Mouse (Mus musculus) kidney, postnatal 4 days (tissue): ENCODE results near the gene Gper1.
A peak's percentile ranks its signal among the peaks of the same experiment; 100 is the strongest.

Experiments used
- DNase-seq, 2 experiments: peaks; one replicate each; pipeline ENCODE4 v3.0.0; 2021; ENCODE audit warnings: mixed read lengths in 2 of 2

Gene Gper1

DNA sequence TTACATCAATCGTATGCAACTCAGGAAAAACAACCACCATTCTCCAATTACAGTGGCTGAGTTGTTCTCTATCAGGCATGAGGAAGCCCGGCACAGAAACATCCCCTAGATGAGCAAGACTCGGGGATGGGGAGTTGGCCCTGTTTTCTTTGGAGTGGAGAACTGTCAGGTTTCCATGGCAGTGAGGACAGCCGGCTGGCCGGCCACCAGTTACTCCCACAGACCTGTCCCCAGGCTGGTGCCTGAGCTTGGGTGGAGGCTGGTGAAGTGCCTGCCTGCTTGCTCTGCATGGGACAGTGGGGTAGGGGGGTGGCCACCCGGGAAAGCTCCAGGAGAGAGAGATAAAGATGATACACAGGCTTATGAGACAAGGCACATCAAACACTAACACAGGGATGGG, 25.1 kb downstream of the Gper1 start:
- peak in 1 of 2 experiments; percentile 42 for DNase-seq

DNA sequence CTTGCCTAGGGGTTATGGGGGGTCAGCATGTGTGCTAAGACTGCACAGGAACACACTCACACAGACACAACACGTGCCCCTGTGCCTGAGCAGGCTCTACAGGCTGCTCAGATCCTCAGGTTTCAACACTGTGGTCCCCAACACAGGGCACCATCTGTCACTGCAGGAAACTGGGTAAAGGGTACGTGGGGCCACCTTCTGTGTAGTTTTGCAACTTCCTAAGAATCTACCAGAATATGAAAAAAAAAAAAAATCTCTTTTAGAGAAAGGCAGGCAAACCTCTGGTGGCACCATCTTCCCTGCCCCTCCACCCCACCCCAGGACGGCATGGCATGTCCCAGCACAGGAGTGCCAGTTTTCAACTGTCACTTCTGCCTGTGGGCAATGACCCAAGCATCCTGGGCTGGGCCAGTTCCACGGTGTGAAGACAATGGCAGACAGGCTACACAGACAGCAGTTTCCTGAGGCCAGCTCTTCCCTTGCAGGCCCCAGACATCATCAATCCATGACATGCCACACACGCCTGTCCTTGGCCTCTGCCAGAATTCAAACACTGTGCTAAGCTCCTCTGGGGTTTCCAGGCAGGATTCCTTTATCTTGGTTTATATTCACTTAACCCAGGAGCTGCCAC, 26.3 kb downstream of the Gper1 start:
- DNase-seq: peak in 1 of 2 experiments; percentile 52

DNA sequence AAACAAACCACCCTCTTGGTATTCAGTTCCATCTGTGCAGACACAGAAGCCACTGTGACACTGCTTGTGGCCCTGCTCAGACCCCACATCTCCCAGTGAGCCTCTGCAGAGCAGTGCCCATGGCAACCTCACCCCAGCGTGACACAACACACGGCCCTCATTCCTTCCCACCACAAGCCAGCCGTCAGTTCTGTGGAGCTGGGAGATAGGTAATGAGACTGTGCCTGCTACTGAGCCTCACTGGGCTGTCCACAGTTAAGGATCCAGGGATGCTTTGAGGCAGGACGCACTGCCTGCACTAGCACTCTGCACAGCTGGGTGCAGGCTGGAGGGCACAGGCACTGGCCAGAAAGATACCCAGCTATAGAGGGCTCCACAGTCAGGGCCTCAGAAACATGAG, 27.0 kb downstream of the Gper1 start:
- DNase-seq: no peak

GRCm38 (mm10) chr5:139453031-139453430, 30.1 kb downstream of the Gper1 start:
- DNase-seq: no peak

- no peak for DNase-seq
These were observed 32.2 kb downstream of the Gper1 start for GRCm38 (mm10) chr5:139455166-139455565.

GRCm38 (mm10) chr5:139457241-139457640, 34.3 kb downstream of the Gper1 start:
- no peak for DNase-seq

DNA sequence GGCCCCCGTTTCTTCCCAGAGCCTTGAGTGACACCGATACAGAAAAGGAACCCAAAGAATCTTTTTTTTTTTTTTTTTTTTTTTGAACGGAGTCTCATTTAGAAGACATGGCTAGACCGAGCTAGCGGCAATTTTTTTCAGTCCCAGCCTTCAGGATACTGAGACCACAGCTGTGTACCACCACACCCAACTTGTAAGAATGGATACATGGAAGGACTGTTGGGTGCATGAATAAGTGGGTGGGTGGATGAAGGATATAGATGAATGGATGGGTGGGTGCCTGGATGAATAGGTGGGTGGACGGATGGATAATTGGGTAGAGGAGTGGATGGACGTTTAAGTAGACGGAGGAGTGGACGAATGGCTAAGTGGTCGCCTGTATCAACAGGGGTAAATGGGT, 37.0 kb downstream of the Gper1 start:
- no peak for DNase-seq

- DNase-seq: peak; percentile 99 to 100
These were observed 37.6 kb downstream of the Gper1 start, which contains the start of gene 3110082I17Rik for GRCm38 (mm10) chr5:139460384-139461067. Gene 3110082I17Rik (minus strand): TSS chr5:139460527.

DNA sequence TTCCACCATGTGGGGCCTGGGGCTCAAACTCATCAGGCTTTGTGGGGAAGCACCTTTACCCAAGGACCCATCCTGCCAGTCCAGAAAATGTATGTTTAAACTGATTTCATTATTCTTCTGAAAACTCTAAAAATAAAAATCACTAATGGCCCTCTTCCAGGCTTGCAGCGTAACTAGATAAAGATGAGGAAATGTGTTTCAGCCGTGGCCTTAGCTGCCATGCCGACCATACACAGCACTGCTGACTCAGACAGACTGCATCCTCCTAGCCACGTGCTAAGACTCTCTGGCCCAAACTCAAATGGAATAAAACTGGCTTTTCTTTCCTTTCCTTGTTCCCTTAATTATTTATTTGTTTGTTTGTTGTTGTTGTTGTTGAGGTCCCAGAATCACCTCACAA, 41.9 kb downstream of the Gper1 start:
- no peak for DNase-seq

DNA sequence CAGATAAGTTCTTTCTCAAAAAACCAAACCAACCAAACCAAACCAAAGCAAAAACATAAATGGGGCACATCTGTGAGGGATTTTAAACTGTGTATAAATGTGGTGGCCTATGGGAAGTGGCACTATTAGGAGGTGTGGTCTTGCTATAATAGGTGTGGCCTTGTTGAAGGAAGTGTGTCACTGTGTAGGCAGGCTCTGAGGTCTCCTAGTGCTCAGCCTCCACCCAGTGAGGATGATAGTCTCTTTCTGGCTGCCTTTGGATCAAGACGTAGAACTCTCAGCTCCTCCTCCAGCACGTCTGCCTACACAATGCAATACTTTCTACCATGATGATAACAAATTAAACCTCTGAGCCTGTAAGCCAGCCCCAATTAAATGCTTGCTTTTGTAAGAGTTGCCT, 43.4 kb downstream of the Gper1 start:
- DNase-seq: no peak

DNA sequence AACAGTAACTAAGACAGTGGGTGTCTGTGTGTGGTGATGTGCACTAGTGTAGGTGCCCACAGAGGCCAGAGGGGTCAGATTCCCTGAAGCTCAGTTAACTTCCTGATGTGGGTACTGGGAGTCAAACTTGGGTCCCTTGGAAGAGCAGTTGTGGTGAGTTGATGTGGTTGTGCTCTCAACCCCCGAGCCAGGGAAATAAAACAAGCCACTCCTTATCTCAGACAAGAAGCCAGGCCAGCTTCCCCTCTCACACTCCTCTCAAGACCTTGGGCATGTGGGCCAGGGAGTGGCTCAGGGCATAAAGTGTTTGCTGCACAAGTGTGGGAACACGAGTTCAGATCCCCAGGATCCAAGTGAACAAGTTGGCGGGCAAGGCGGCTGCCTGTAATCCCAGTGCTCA, 43.9 kb downstream of the Gper1 start:
- no peak for DNase-seq

DNA sequence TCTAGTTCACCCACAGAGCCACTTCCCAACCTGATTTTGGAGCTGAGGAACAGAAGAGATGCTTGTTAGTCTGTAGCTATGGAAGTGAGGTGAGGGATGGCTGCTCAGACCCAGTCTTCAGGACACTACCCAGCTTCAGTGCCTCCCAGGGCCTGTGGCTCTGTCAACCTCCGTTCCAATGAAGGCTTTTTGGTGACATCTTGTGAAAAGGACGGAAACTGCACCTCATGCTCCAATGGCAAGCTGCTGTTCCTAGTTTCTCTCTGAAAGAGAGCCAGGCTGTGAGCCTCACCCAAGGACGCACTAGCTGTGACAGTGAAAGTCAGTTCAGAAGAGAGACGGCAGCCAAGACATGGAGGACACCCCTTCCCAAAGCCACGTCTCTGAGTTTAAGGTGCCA, 45.0 kb downstream of the Gper1 start:
- DNase-seq: peak; percentile 39 to 53

DNA sequence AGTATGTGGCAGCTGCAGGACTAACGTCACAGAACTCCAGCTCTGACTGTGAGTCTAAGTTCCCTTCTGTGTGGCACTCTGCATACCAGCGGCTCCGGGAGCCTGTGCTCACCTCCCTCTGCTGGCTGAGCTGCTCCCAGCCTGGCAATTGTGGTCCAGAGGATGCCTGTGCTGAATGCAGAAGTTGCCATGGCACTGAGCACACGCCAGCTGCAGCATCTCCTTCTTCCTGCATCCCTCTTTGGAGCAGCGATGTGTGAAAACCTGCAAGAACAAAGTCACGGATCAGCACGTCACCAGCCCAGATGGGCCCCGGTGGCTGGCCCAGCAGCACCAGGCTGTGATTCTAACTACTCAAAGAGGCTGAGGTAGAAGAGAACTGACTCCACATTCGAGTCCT, 51.8 kb downstream of the Gper1 start:
- no peak for DNase-seq
